Mouse (Mus musculus): ENCODE results near the gene Gprc6a. TPM values are rescaled to one million over a fixed set of nuclear protein-coding genes. Genes with fewer than 3 reads are reported as not detected.

Gprc6a gene
- polyA plus RNA-seq, 1 experiment from 2014 or later: not detected

DNA sequence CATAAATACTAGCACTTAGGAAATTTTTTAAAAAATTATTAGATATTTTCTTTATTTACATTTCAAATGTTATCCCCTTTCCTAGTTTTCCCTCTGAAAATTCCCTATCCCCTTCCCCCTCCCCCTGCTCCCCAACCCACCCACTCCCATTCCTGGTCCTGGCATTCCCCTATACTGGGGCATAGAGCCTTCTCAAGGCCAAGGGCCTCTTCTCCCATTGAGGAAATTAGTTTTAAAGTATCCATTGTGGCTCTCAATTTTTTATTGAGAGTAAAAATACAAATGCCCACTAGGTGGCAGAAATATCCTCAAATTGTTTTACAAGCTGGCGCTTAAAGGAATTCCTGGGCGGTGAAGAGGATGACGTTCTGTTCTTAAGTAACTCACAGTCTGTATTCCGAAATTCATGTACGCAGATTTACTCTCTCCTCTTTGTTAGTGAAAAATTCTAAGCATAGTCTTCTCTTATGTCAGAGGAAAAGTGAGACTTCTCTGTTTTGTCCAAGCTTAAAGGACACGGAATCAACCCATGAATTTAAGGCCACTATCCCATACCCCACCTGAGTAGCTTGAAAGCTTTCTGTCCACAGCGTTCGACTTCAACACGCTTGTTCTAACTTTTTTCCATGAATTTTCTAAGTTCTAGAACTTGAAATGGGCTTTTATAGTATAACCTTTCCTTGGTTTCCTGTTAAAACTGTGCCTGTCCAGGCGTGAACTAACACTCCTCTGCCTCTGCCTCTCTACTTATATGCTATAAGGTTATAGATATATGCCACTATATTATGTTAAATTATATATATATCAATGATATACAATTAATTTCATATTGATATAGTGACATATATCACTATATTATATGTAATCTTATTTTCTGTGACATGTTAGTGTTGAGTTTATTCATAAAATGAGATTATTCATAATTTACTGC, 36.0 kb downstream of the Gprc6a start:
- H3K9me3 ChIP-seq (ENCODE audit: control insufficient read depth, low read length): no peaks in the 10 kb centered on the region
- H3K27me3 ChIP-seq (ENCODE audit: control insufficient read depth, insufficient read depth, low read length): no peaks in the 10 kb centered on the region
- 50% methylated on average over 10 of the region's 10 CpGs for WGBS
- H3K4me1 ChIP-seq (replicated peaks; ENCODE audit: control insufficient read depth, insufficient read depth, low read length): no peaks in the 10 kb centered on the region
- H3K4me2 ChIP-seq (replicated peaks; ENCODE audit: low read depth, low read length): no peak overlapping the region
- peak; percentile 54 for ATAC-seq (ENCODE audit: low FRiP score)
- no peaks in the 10 kb centered on the region for H3K36me3 ChIP-seq (ENCODE audit: control insufficient read depth, insufficient read depth, low read length)
- peak; percentile 75 for DNase-seq (ENCODE audit: low spot score)
- H3K9ac ChIP-seq (ENCODE audit: low read depth, low read length): no peak overlapping the region
- no peak overlapping the region for H3K4me3 ChIP-seq (ENCODE audit: low read depth, low read length)
- no peak overlapping the region for H3K27ac ChIP-seq (ENCODE audit: low read depth, low read length)

DNA sequence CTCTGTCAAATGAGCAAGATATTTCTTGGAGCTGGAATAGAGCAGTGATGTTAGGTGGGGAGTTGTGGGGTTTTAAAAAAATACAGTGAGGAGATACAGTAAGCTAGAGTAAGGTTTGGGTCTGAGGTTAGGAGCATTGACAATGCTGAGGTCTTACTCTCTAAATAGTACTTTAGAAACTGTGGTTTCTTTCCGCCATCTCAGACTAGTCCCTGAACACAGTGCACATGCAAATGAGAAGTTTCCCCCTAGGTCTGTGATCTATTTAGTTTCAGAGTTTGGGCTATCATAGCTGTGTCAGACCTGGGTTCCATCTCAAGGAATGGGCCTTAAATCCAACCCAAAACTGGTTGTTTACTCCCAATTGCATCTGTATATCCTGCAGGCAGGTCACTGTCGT, 39.7 kb downstream of the Gprc6a start:
- Histone ChIP-seq H3K9me3 (ENCODE audit: control insufficient read depth, low read length) (no peaks in the 10 kb centered on the region), H3K9ac (ENCODE audit: low read depth, low read length) (no peak overlapping the region), H3K27me3 (ENCODE audit: control insufficient read depth, insufficient read depth, low read length) (peaks cover 4% of the 10 kb centered on the region), H3K4me2 (replicated peaks; ENCODE audit: low read depth, low read length) (no peak overlapping the region), H3K36me3 (ENCODE audit: control insufficient read depth, insufficient read depth, low read length) (no peaks in the 10 kb centered on the region), H3K4me3 (ENCODE audit: low read depth, low read length) (no peak overlapping the region), H3K4me1 (replicated peaks; ENCODE audit: control insufficient read depth, insufficient read depth, low read length) (no peaks in the 10 kb centered on the region), H3K27ac (ENCODE audit: low read depth, low read length) (no peak overlapping the region)
- DNase-seq (ENCODE audit: low spot score) (no peak), ATAC-seq (ENCODE audit: low FRiP score) (no peak)
- WGBS: 94% methylated on average over 2 of the region's 2 CpGs

- peak; percentile 21 for DNase-seq (ENCODE audit: low spot score)
- peak; percentile 60 for ATAC-seq (ENCODE audit: low FRiP score)
- H3K27ac ChIP-seq (ENCODE audit: low read depth, low read length): no peak within 1 kb of the TSS
- no peaks in the 10 kb centered on the region for H3K4me1 ChIP-seq (replicated peaks; ENCODE audit: control insufficient read depth, insufficient read depth, low read length)
- no peaks in the 10 kb centered on the region for H3K9me3 ChIP-seq (ENCODE audit: control insufficient read depth, low read length)
- H3K4me3 ChIP-seq (ENCODE audit: low read depth, low read length): peak within 1 kb of the TSS; percentile 4; the same call in 1 of the 2 replicates
- 2% methylated on average over 19 of the region's 19 CpGs for WGBS
- H3K9ac ChIP-seq (ENCODE audit: low read depth, low read length): no peak within 1 kb of the TSS
- H3K36me3 ChIP-seq (ENCODE audit: control insufficient read depth, insufficient read depth, low read length): no peaks in the 10 kb centered on the region
- peak within 1 kb of the TSS; percentile 34 for H3K4me2 ChIP-seq (replicated peaks; ENCODE audit: low read depth, low read length)
- peaks cover 4% of the 10 kb centered on the region for H3K27me3 ChIP-seq (ENCODE audit: control insufficient read depth, insufficient read depth, low read length)
These were observed 41.1 kb downstream of the Gprc6a start, which contains the start of gene Fam162b for GRCm38 (mm10) chr10:51590139-51590574. Gene Fam162b (minus strand): TSS chr10:51590517.

- H3K4me3 ChIP-seq (ENCODE audit: low read depth, low read length): no peak overlapping the region
- H3K9ac ChIP-seq (ENCODE audit: low read depth, low read length): no peak overlapping the region
- ATAC-seq (ENCODE audit: low FRiP score) (no peak), DNase-seq (ENCODE audit: low spot score) (no peak)
- H3K27ac ChIP-seq (ENCODE audit: low read depth, low read length): no peak overlapping the region
- no peaks in the 10 kb centered on the region for H3K4me1 ChIP-seq (replicated peaks; ENCODE audit: control insufficient read depth, insufficient read depth, low read length)
- H3K27me3 ChIP-seq (ENCODE audit: control insufficient read depth, insufficient read depth, low read length): peaks cover 4% of the 10 kb centered on the region
- no peaks in the 10 kb centered on the region for H3K36me3 ChIP-seq (ENCODE audit: control insufficient read depth, insufficient read depth, low read length)
- no peak overlapping the region for H3K4me2 ChIP-seq (replicated peaks; ENCODE audit: low read depth, low read length)
- no peaks in the 10 kb centered on the region for H3K9me3 ChIP-seq (ENCODE audit: control insufficient read depth, low read length)
These were observed 46.3 kb downstream of the Gprc6a start for GRCm38 (mm10) chr10:51584919-51585318.

DNA sequence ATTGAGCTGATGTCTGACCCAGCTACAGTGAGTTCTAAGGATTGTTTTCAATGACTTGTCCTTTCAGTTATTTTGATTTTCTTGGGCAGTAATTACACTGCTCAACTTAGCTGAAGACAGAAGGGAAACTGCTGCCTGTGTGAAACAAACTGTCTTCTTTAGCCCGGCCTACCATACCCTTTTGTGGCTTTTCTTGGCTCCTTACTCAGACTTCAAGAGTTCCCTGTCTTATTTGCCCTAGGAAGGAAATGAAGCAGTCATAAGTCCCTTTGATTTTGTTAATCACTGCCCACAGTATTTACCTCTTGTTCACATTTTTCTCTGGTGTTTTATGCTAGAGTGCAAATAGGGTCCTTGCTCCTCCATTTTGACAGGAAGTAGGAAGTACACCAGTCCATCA, 46.9 kb downstream of the Gprc6a start:
- no peak overlapping the region for H3K27ac ChIP-seq (ENCODE audit: low read depth, low read length)
- WGBS: 76% methylated on average over 1 of the region's 1 CpGs
- no peaks in the 10 kb centered on the region for H3K9me3 ChIP-seq (ENCODE audit: control insufficient read depth, low read length)
- no peaks in the 10 kb centered on the region; the same call in 1 of the 2 replicates for H3K27me3 ChIP-seq (ENCODE audit: control insufficient read depth, insufficient read depth, low read length)
- no peaks in the 10 kb centered on the region for H3K4me1 ChIP-seq (replicated peaks; ENCODE audit: control insufficient read depth, insufficient read depth, low read length)
- DNase-seq (ENCODE audit: low spot score) (no peak), ATAC-seq (ENCODE audit: low FRiP score) (no peak)
- H3K4me3 ChIP-seq (ENCODE audit: low read depth, low read length): no peak overlapping the region
- H3K9ac ChIP-seq (ENCODE audit: low read depth, low read length): no peak overlapping the region
- no peaks in the 10 kb centered on the region for H3K36me3 ChIP-seq (ENCODE audit: control insufficient read depth, insufficient read depth, low read length)
- H3K4me2 ChIP-seq (replicated peaks; ENCODE audit: low read depth, low read length): no peak overlapping the region

GRCm38 (mm10) chr10:51571225-51571996, 59.9 kb downstream of the Gprc6a start:
- H3K4me2 ChIP-seq (replicated peaks; ENCODE audit: low read depth, low read length): no peak overlapping the region
- DNase-seq (ENCODE audit: low spot score) (no peak), ATAC-seq (ENCODE audit: low FRiP score) (no peak)
- H3K4me1 ChIP-seq (replicated peaks; ENCODE audit: control insufficient read depth, insufficient read depth, low read length): no peaks in the 10 kb centered on the region
- no peaks in the 10 kb centered on the region for H3K36me3 ChIP-seq (ENCODE audit: control insufficient read depth, insufficient read depth, low read length)
- H3K4me3 ChIP-seq (ENCODE audit: low read depth, low read length): no peak overlapping the region
- no peaks in the 10 kb centered on the region for H3K9me3 ChIP-seq (ENCODE audit: control insufficient read depth, low read length)
- H3K27me3 ChIP-seq (ENCODE audit: control insufficient read depth, insufficient read depth, low read length): no peaks in the 10 kb centered on the region
- WGBS: 78% methylated on average over 9 of the region's 9 CpGs
- no peak overlapping the region for H3K9ac ChIP-seq (ENCODE audit: low read depth, low read length)
- no peak overlapping the region for H3K27ac ChIP-seq (ENCODE audit: low read depth, low read length)

Other genes starting within 250 kb of the Gprc6a start
- 0.29 TPM in 1 of 2 replicates, not detected in the other for gene Gm49339, start 150.8 kb downstream of the Gprc6a start, polyA plus RNA-seq (2014; fragmentation: Nextera tagmentation; extraction: Ambion mirVana)
- not detected in 2 replicates for gene Lilr4b, start 150.8 kb downstream of the Gprc6a start, polyA plus RNA-seq (2014; fragmentation: Nextera tagmentation; extraction: Ambion mirVana)
- gene Lilrb4a, start 140.5 kb downstream of the Gprc6a start, polyA plus RNA-seq (2014; fragmentation: Nextera tagmentation; extraction: Ambion mirVana): 1.4 TPM in 2 replicates
- 2.1 and 4.5 TPM in 2 replicates for gene Fam162b, start 40.9 kb downstream of the Gprc6a start, polyA plus RNA-seq (2014; fragmentation: Nextera tagmentation; extraction: Ambion mirVana)
- gene Rfx6, start 46.3 kb upstream of the Gprc6a start, polyA plus RNA-seq (2014; fragmentation: Nextera tagmentation; extraction: Ambion mirVana): not detected in 2 replicates

All from hindbrain, embryonic 11.5 days (tissue).